Mouse (Mus musculus): ENCODE measurements around the gene Doc2a.

Gene Doc2a

DNA sequence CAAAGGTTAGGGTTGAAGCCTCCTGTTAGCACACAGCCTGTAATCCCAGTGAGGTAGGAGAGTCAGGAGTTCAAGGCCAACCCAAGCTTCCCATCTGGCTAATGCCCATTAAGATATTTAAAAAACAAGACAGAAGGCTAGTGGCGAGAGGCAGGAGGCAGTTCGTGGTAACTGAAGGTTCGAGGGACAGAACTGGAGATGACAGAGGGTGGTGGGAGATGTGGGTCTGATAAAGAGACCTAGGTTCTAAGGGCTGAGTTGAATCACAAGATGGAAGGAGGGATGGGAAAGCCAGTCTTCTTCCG, at the start of gene Doc2a:
TSS of gene Doc2a (plus strand) at position 301 of the 305 bp plus-strand sequence.
- no peak for DNase-seq (ENCODE audit: low read depth, low spot score)

DNA sequence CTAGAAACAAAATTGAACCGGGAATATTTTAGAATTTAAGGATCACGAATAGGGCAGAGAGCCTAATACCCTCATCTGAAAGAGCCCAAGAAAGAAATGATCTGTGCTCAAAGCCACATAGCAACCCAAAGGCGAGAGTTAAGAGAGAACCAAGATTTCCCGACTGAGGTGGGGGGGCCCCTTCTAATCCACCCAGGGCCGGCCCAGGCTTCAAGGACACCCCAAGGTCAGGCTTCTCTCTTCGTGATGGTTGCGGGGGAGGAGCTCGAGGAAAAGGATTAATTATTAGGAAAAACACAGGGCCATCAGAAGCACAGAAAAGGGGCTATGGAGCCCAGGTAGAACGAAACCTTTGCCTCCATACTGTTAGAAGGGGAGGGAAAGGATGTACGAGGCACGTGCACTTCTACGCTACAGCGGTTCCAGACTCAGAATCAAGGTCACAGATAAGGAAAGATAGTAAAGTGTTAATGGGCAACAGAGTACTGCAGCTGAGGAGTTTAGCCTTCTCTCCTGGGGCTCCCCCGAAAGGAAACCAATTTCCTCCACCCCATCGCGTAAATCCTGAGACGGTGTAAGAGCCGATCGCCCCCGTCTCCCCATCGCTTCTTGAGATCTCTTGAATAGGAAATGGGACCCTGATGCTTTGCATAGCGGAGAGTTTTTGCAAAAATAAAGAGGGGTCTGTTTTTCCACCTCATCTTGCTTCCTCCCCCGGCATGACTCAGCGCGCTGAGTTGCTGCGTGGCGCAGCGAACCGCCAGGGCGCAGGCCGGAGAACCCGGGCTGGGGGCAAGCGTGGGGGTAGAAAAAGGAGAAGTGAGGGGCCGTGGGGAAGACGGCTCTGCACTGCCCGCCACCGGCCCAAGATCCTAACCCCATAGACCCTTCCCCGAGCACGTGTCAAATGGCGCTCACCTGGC, 48.8 kb upstream of the Doc2a start:
- DNase-seq (ENCODE audit: low read depth, low spot score), result no peak

DNA sequence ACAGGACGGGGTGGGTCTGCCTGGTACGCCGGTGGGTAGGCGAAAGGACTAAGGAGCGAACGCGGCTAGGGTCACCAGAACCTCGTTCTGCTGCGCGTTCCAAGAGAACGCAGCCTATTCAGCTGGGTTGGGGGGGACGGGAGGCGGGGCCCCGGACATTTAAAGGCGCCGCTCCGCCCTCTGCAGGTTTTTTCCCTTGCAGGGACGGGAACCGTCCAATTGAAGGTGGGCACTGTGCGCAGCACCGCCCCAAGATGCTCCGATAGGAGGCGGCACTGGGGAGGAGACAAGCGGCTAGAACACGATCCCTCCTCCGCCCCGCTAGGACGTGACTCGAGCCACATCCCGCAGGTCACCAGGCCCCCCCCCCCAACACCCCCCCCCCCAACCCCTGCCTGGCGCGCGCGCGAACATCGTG, 48.2 kb upstream of the Doc2a start:
- DNase-seq (ENCODE audit: low read depth, low spot score), result peak; percentile 98

DNA sequence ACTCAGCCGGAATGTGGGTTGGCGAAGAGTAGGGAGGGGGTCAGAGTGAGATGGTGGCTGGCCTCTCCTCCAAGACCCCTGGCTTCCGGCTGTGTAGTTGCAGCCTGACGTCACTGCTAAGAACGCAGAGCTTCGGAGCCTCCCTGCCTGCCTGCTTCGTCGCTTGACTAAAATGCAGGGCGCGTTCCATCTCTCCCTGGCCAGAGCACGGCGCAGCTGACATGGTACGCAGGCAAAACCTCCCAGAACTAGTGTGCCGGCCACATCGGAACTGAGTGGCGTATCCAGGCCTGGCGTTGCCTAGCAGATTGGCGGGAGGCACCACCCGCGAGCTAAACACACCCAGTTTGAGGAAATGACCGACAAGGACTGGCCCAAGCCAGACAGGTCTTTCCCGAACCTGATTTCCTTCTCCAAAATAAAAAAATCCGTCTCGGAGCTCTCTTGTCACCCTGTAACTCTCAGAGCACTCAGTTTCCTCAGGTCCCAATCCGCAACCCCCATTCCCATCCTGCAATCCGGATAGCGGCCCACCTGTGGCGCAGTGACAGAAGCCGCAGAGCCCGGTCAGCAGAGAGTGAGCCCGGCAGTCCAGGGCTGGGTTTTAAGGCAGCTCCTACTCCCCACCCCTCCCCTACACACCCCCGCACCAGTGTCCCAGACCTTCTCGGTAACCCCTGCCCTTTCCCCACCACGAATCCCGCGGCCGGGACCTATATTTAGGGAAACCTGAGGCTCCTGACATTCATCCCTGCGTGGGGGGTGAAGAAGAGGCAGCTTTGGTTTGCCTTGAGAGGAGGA, 47.5 kb upstream of the Doc2a start:
- DNase-seq (ENCODE audit: low read depth, low spot score), result peak; percentile 96

DNA sequence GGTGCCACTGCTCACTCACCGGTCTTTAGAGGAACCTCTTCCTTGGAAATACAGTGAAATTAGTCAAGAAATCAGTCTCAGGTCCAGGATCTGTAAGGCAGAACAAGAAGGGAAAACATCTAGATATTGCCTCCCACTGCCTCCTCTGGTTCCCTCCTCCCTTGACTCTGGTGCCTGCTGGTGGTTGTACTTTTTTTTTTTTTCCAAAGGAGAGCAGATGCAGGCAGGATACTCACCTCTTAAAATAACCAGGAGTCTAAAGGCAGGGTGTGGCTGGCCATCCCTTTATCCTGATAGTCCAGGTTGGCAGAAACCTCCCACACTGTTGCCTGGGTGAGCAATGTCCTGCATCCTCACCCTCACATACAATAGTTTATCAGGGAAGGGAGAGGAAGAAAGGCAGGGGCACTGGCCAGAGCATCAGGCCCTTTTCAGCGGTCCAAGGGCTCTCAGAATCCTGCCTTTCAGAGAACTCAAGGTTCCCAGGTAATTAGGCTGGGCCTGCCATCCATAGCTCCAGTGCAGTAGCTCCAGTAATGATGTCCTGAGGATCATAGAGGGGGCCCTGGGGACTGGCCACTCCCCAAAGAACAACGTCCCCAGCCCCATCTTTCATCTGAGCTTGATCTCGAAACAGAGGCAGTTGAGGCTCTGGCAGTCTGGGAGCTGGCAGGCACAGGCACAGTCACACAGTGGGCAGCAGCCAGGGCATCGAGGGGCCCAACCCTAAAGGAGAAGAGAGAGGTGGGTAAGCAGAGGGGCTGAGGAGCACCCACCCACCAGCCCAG, 46.8 kb upstream of the Doc2a start:
- no peak for DNase-seq (ENCODE audit: low read depth, low spot score)

DNA sequence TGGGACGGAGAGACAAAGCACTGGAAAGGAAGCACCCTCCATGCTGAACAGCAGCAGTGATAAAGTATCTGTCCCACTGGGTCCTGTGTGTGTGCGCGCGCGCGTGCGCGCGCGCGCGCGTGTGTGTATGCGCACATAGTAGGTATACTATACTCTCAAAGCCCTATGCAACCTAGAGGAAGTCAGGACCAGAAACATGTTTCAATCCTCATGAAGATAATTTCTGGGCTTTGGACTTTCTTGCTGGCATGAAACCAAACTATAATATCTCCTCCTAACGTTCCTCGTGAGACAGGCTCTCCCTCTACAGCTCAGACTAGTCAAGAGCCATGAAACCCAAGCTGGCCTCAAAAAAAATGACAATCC, 46.2 kb upstream of the Doc2a start:
- no peak for DNase-seq (ENCODE audit: low read depth, low spot score)

DNA sequence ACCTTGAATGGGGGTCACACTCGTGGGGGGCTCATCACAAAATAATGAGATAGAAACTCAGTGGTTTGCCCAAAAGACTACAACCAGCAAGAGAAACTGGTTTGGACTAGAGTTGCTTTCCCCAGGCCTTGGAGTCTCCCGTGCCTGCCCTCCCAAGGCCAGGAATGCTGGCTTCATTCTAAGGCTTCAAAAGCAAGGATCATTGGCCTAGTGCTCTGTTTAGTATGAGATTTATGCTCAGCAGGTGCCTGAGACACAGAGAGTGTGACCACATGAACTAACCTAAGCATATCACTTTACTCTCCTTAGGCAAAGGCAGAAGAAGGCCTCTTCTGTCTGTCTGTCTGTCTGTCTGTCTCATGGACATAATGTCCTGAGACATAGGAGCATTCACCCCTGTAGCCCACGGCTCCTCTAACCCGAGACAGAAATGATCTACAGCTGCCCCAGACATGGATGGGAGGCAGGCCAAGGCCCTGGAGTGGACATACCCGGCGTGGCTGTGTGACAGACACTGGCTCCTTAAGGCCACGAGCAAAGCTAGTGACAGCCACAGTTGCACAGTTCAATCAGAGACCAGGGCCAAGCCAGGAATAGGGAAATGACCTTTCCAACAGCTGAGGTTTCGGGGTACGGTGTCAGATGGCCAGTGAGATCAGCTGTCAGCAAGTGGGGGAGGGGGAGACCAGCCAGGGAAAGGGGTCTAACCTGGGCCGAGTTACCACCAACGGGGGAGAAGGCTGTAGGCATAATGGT, 44.9 kb upstream of the Doc2a start:
- peak; percentile 91 for DNase-seq (ENCODE audit: low read depth, low spot score)

DNA sequence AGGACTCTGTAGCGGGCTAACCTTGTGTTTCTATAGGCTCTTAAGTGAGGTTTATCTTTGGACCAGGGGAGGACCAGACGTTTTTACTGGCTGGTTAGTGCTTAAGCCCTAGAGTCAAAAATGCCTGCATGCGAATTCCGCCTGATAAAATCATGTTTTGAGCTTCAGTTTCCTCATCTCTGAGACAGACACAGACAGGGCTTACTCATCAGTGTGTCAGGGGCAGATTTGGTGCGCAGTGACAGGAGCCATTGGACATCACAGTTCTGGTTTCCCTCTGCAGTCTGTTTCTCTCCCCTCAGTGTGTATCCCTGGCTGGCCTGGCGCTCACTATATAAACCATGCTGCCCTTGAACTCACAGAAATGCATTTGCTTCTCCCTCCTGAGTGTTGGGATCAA, 44.0 kb upstream of the Doc2a start:
- no peak for DNase-seq (ENCODE audit: low read depth, low spot score)

GRCm38 (mm10) chr7:126803751-126804150, 43.5 kb upstream of the Doc2a start:
- DNase-seq (ENCODE audit: low read depth, low spot score), result no peak

GRCm38 (mm10) chr7:126806956-126807355, 40.3 kb upstream of the Doc2a start:
- peak; percentile 72 for DNase-seq (ENCODE audit: low read depth, low spot score)

- peak; percentile 73 for DNase-seq (ENCODE audit: low read depth, low spot score)
Observed at GRCm38 (mm10) chr7:126807405-126807804, 39.8 kb upstream of the Doc2a start.

DNA sequence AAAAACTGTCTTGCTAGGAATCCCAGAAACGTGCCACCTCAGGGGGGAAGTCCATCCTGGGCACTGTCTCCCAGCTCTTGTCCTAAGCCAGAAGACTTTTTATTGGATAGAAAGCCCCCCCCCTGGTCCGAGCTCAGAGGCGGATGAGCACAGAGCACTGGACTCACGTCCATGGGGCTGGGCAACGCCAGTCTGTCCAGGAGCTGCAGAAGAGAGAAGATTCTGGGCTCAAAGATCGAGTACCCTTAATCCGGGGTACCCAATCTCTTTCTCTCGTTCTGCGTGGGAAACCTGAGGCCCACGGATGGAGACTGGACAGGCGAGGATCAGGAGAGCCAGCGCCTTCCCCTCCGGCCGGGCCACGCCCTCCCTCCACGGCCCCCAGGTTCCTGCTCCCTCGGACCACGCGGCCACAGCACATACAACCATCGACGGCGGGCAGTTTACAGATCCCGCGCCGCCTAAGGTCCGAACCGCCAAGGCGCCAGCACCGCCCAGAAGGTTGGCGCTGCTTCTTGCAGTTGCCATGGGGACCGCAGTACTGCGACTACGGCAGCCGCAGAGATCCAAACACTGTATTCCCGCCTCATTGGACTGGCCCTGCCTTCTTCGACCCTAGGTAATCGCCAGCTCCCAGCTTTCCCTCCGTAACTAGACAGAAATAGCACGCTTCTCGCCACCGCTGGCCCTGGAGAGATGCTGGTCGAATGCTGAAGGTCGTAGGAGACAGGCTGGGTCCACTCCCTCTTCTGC, 38.3 kb upstream of the Doc2a start:
- DNase-seq (ENCODE audit: low read depth, low spot score), result peak; percentile 88

GRCm38 (mm10) chr7:126809723-126810369, 37.4 kb upstream of the Doc2a start:
- DNase-seq (ENCODE audit: low read depth, low spot score), result no peak

DNA sequence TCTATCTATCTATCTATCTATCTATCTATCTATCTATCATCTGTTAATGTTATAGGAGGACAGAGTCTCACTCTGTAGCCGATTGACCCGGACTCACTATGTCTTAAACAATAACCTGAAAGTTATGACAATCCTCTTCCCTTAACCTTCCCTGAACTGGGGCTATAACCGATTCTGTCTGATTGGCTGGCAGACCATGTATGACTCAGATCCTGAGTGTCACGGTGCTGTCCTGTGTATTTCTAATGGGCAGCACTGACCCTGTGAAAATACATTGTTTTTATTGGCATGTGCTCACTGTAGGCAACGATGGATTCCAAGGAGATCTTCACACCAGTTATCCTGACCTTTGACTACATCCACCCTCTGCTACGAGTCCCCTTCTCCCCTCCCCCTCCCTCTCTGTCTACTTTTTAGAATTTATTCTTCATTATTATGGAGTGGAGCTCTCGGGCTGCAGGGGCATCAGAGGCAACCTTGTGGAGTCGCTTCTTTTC, 31.4 kb upstream of the Doc2a start:
- DNase-seq (ENCODE audit: low read depth, low spot score), result no peak

- peak; percentile 70 for DNase-seq (ENCODE audit: low read depth, low spot score)
Observed at GRCm38 (mm10) chr7:126816494-126816893, 30.7 kb upstream of the Doc2a start.

GRCm38 (mm10) chr7:126817595-126817994, 29.6 kb upstream of the Doc2a start:
- no peak for DNase-seq (ENCODE audit: low read depth, low spot score)

- DNase-seq (ENCODE audit: low read depth, low spot score), result no peak
Observed at GRCm38 (mm10) chr7:126818818-126819217, 28.4 kb upstream of the Doc2a start.

DNA sequence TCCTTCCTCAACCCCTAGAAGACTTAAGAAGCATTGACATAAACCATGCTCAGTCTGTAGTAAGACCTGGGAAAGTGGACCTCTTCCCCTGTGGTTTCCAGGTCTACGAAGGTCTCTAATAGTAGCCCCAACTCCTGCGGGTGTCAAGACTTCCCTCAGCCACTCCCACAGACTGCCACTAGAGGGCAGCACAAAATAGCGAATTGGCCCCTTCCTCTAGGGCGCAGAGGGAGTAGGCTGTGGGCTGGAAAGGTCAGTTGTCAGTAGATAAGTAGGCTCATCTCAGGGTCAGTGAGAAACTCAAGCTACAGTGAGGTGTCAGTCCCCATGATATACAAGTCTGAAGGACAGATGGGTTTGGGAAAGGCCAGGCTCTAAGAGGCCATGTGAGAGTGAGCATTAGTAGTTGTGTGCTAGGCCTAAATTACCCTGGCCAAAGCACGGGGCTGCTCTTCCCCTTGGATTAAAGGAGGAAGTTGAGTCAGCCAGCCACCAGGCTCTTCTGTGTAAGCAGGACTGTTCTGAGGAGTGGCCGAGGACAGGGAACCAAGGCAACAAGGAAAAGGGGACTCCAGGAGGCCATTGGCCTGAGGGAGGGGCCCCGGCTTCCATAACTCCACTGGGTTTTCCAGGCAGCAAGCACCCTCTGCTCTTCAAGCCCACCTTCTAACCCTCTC, 25.2 kb upstream of the Doc2a start:
- peak; percentile 82 for DNase-seq (ENCODE audit: low read depth, low spot score)

DNA sequence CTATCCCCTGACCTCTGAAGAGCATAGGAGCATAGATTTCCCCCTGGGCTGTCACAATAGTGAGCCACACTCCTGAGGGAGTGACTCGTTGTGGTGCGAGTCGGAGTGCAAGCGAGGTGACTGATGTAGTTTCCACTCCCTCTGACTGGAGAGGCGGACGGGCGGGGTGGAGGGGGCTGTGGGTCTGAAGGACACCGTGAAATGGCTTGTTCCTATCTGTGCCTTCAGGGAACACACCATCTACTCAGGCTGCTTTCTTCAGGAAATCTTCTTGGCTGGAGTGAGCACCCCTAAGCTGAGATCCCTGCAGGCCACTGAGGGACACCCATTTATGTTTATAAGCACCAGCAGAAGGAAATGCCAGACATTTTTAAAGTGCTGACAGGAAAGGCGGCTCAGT, 24.5 kb upstream of the Doc2a start:
- DNase-seq (ENCODE audit: low read depth, low spot score), result no peak
